Mouse (Mus musculus) brain, embryonic 14.5 days (tissue): ENCODE results near the gene Klk6.

Source experiments
- CTCF ChIP-seq: fragments of 200-500 bp; IDR thresholded peaks from 2 replicates; pipeline ENCODE4 v1.5.1; 2012; ENCODE audit warnings: inconsistent platforms, mild to moderate bottlenecking, moderate library complexity, borderline replicate concordance; ENCODE audit not compliant: insufficient read depth, insufficient read length; ENCODE audit errors: extremely low read depth
- POLR2A ChIP-seq: fragments of 200-500 bp; IDR thresholded peaks from 2 replicates; pipeline ENCODE4 v1.6.1; 2012; ENCODE audit warnings: mild to moderate bottlenecking, inconsistent platforms, borderline replicate concordance; ENCODE audit not compliant: poor library complexity, insufficient read depth, insufficient read length, severe bottlenecking; ENCODE audit errors: extremely low read depth

DNA sequence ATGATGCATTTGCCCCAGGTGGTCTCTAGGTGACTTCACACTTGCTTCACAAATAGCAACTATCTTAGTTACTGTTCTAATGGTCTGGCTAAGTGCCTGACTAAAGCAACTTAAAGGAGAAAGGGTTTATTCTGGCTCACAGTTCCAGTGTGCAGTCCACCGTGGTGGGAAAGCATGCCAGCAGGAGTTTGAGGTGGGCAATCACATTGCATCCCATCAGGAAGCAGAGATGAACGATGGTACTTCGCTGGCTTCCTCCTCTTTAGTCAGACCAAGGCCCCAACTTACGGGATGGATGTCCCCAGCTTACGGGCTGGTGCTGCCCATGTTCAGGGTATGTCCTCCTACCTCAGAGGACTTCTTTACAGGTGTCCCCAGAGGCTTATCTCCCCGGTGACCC, 27.3 kb downstream of the Klk6 start:
- TF ChIP-seq CTCF (no peak), POLR2A (no peak)
